Mouse (Mus musculus) neural tube, embryonic 15.5 days (tissue): Measurements from ENCODE around the gene Btf3l4. TPM values are rescaled to one million over a fixed set of nuclear protein-coding genes. Genes with fewer than 3 reads are reported as not detected.

Experiments used
- ATAC-seq: fragments of 200-750 bp; cut with Nextera tagmentation; 2 replicates; pipeline ENCODE4 v1.8.0; 2017; ENCODE audit warnings: mild to moderate bottlenecking, moderate TSS enrichment, moderate library complexity; ENCODE audit not compliant: low FRiP score
- H3K27ac ChIP-seq: fragments of 300-500 bp; sonication (generic); replicated peaks from 2 replicates; pipeline ENCODE4 v1.5.1; 2015; ENCODE audit warnings: mild to moderate bottlenecking, inconsistent platforms
- H3K27me3 ChIP-seq: fragments of 300-500 bp; sonication (generic); replicated peaks from 2 replicates; pipeline ENCODE4 v1.6.1; 2015; ENCODE audit warnings: inconsistent platforms
- H3K36me3 ChIP-seq: fragments of 300-500 bp; sonication (generic); 2 replicates; pipeline ENCODE4 v1.6.1; 2015; ENCODE audit warnings: inconsistent platforms
- H3K4me1 ChIP-seq: fragments of 300-500 bp; sonication (generic); 2 replicates; pipeline ENCODE4 v1.6.1; 2015; ENCODE audit warnings: inconsistent platforms
- H3K4me2 ChIP-seq: fragments of 300-500 bp; sonication (generic); 2 replicates; pipeline ENCODE4 v1.6.1; 2015; ENCODE audit warnings: inconsistent platforms, mild to moderate bottlenecking, moderate library complexity
- H3K4me3 ChIP-seq: fragments of 300-500 bp; sonication (generic); replicated peaks from 2 replicates; pipeline ENCODE4 v1.5.1; 2015; ENCODE audit warnings: mild to moderate bottlenecking, inconsistent platforms
- H3K9ac ChIP-seq: fragments of 300-500 bp; sonication (generic); replicated peaks from 2 replicates; pipeline ENCODE4 v1.6.1; 2015; ENCODE audit warnings: mild to moderate bottlenecking, inconsistent platforms
- H3K9me3 ChIP-seq: fragments of 300-500 bp; sonication (generic); replicated peaks from 2 replicates; pipeline ENCODE4 v1.6.1; 2016; ENCODE audit warnings: inconsistent platforms
- WGBS: fragments of 180-500 bp; shearing (Covaris S2); methylation state at CpG from one replicate; pipeline ENCODE4 v1.1.7; 2015; ENCODE audit warnings: mixed read lengths; 5-methylcytosine and 5-hydroxymethylcytosine counted together
- polyA plus RNA-seq: library from polyadenylated mRNA; unstranded; fragments of >200 nt; fragmentation: Nextera tagmentation; extraction: Ambion mirVana; gene quantifications from 2 replicates; pipeline ENCODE4 v1.2.1, GENCODE M21; 2015

Btf3l4 gene
- polyA plus RNA-seq, 1 experiment from 2014 or later = 150 TPM

GRCm38 (mm10) chr4:108803535-108803934 lies 29.9 kb downstream of the Btf3l4 start:
- Histone ChIP-seq H3K9me3 (no peaks in the 10 kb centered on the region), H3K4me1 (no peaks in the 10 kb centered on the region), H3K27ac (no peak overlapping the region), H3K9ac (no peak overlapping the region), H3K27me3 (no peaks in the 10 kb centered on the region), H3K4me2 (no peak overlapping the region), H3K36me3 (no peaks in the 10 kb centered on the region), H3K4me3 (no peak overlapping the region)
- ATAC-seq = no peak
- 88% methylated on average over 2 of the region's 2 CpGs for WGBS

- 58% methylated on average over 2 of the region's 2 CpGs for WGBS
- Histone ChIP-seq H3K4me3 (no peak overlapping the region), H3K9me3 (no peaks in the 10 kb centered on the region), H3K27ac (no peak overlapping the region), H3K27me3 (no peaks in the 10 kb centered on the region), H3K9ac (no peak overlapping the region), H3K4me2 (no peak overlapping the region), H3K4me1 (peaks cover 4% of the 10 kb centered on the region; the same call in 1 of the 2 replicates), H3K36me3 (no peaks in the 10 kb centered on the region)
- no peak for ATAC-seq
Observed at GRCm38 (mm10) chr4:108798083-108798830, 35.2 kb downstream of the Btf3l4 start.

GRCm38 (mm10) chr4:108796701-108797100 lies 36.7 kb downstream of the Btf3l4 start:
- no peaks in the 10 kb centered on the region for H3K36me3 ChIP-seq
- H3K4me3 ChIP-seq = no peak overlapping the region
- no peak for ATAC-seq
- H3K4me2 ChIP-seq = no peak overlapping the region
- peaks cover 4% of the 10 kb centered on the region; the same call in 1 of the 2 replicates for H3K4me1 ChIP-seq
- no peak overlapping the region for H3K27ac ChIP-seq
- H3K9me3 ChIP-seq = no peaks in the 10 kb centered on the region
- WGBS = 32% methylated on average over 4 of the region's 4 CpGs
- H3K27me3 ChIP-seq = no peaks in the 10 kb centered on the region
- no peak overlapping the region for H3K9ac ChIP-seq

GRCm38 (mm10) chr4:108793941-108794340 lies 39.5 kb downstream of the Btf3l4 start:
- WGBS = 58% methylated on average over 1 of the region's 1 CpGs
- H3K27ac ChIP-seq = no peak overlapping the region
- H3K4me1 ChIP-seq = peaks cover 4% of the 10 kb centered on the region; the same call in 1 of the 2 replicates
- H3K9me3 ChIP-seq = no peaks in the 10 kb centered on the region
- no peak for ATAC-seq
- no peaks in the 10 kb centered on the region for H3K27me3 ChIP-seq
- no peak overlapping the region for H3K4me3 ChIP-seq
- no peak overlapping the region for H3K4me2 ChIP-seq
- no peak overlapping the region for H3K9ac ChIP-seq
- H3K36me3 ChIP-seq = no peaks in the 10 kb centered on the region

GRCm38 (mm10) chr4:108790507-108790906 lies 42.9 kb downstream of the Btf3l4 start:
- no peaks in the 10 kb centered on the region for H3K9me3 ChIP-seq
- no peaks in the 10 kb centered on the region for H3K4me1 ChIP-seq
- H3K4me2 ChIP-seq = no peak overlapping the region
- 66% methylated on average over 1 of the region's 1 CpGs for WGBS
- H3K4me3 ChIP-seq = no peak overlapping the region
- ATAC-seq = no peak
- no peak overlapping the region for H3K9ac ChIP-seq
- H3K27me3 ChIP-seq = no peaks in the 10 kb centered on the region
- no peaks in the 10 kb centered on the region for H3K36me3 ChIP-seq
- H3K27ac ChIP-seq = no peak overlapping the region

- no peaks in the 10 kb centered on the region for H3K4me1 ChIP-seq
- no peaks in the 10 kb centered on the region for H3K9me3 ChIP-seq
- H3K36me3 ChIP-seq = no peaks in the 10 kb centered on the region
- H3K27ac ChIP-seq = no peak overlapping the region
- ATAC-seq = no peak
- no peak overlapping the region for H3K4me2 ChIP-seq
- 80% methylated on average over 6 of the region's 6 CpGs for WGBS
- no peaks in the 10 kb centered on the region for H3K27me3 ChIP-seq
- no peak overlapping the region for H3K4me3 ChIP-seq
- H3K9ac ChIP-seq = no peak overlapping the region
Observed at GRCm38 (mm10) chr4:108789258-108789936, 44.0 kb downstream of the Btf3l4 start.

- Histone ChIP-seq H3K4me2 (no peak overlapping the region), H3K27ac (no peak overlapping the region), H3K4me1 (peaks cover 13% of the 10 kb centered on the region), H3K9me3 (no peaks in the 10 kb centered on the region), H3K36me3 (no peaks in the 10 kb centered on the region), H3K4me3 (no peak overlapping the region), H3K9ac (no peak overlapping the region), H3K27me3 (no peaks in the 10 kb centered on the region)
- 37% methylated on average over 8 of the region's 8 CpGs for WGBS
- ATAC-seq = no peak
Observed at GRCm38 (mm10) chr4:108782421-108783085, 50.9 kb downstream of the Btf3l4 start.

GRCm38 (mm10) chr4:108781596-108781995 lies 51.8 kb downstream of the Btf3l4 start:
- Histone ChIP-seq H3K4me2 (peak overlapping the region; percentile 64), H3K4me1 (peaks cover 13% of the 10 kb centered on the region), H3K27ac (0 out of 2 replicates have a peak overlapping the region, but pooled peaks have one; percentile 97), H3K9ac (no peak overlapping the region), H3K9me3 (no peaks in the 10 kb centered on the region), H3K27me3 (no peaks in the 10 kb centered on the region), H3K4me3 (peak overlapping the region; percentile 96; the same call in 1 of the 2 replicates), H3K36me3 (no peaks in the 10 kb centered on the region)
- ATAC-seq = no peak
- WGBS = 82% methylated on average over 3 of the region's 3 CpGs

- H3K4me3 ChIP-seq = peak overlapping the region; percentile 96
- no peaks in the 10 kb centered on the region for H3K36me3 ChIP-seq
- peak overlapping the region; percentile 97 for H3K27ac ChIP-seq
- peak overlapping the region; percentile 64 for H3K4me2 ChIP-seq
- WGBS = 1% methylated on average over 18 of the region's 20 CpGs
- peak overlapping the region; percentile 99 for H3K9ac ChIP-seq
- no peaks in the 10 kb centered on the region for H3K9me3 ChIP-seq
- H3K4me1 ChIP-seq = peaks cover 13% of the 10 kb centered on the region
- H3K27me3 ChIP-seq = no peaks in the 10 kb centered on the region
- no peak for ATAC-seq
Observed at GRCm38 (mm10) chr4:108780864-108781205, 52.6 kb downstream of the Btf3l4 start.

- ATAC-seq = peak; percentile 89
Observed at GRCm38 (mm10) chr4:108780057-108780863, 53.2 kb downstream of the Btf3l4 start, which contains the start of gene Zfyve9. Zfyve9 (minus strand) TSS chr4:108780798.

GRCm38 (mm10) chr4:108779763-108780056 lies 53.7 kb downstream of the Btf3l4 start:
- no peaks in the 10 kb centered on the region for H3K27me3 ChIP-seq
- WGBS = 0% methylated on average over 7 of the region's 7 CpGs
- peaks cover 13% of the 10 kb centered on the region for H3K4me1 ChIP-seq

More at GRCm38 (mm10) chr4:108780057-108780863, 53.2 kb downstream of the Btf3l4 start, which contains the start of gene Zfyve9:
- Histone ChIP-seq H3K4me3 (peak within 1 kb of the TSS; percentile 96), H3K9me3 (no peaks in the 10 kb centered on the region), H3K4me2 (peak within 1 kb of the TSS; percentile 64), H3K9ac (peak within 1 kb of the TSS; percentile 99), H3K36me3 (no peaks in the 10 kb centered on the region), H3K4me1 (peaks cover 13% of the 10 kb centered on the region), H3K27ac (peak within 1 kb of the TSS; percentile 97), H3K27me3 (no peaks in the 10 kb centered on the region)
- under 1% methylated on average over 78 of the region's 111 CpGs for WGBS

More at GRCm38 (mm10) chr4:108779763-108780056, 53.7 kb downstream of the Btf3l4 start:
- H3K27ac ChIP-seq = peak overlapping the region; percentile 97
- H3K4me2 ChIP-seq = peak overlapping the region; percentile 64
- H3K9me3 ChIP-seq = no peaks in the 10 kb centered on the region
- peak overlapping the region; percentile 99 for H3K9ac ChIP-seq
- ATAC-seq = no peak
- peak overlapping the region; percentile 96 for H3K4me3 ChIP-seq
- H3K36me3 ChIP-seq = no peaks in the 10 kb centered on the region
